Mouse (Mus musculus): ENCODE data around the gene Dera.

The Dera gene

DNA sequence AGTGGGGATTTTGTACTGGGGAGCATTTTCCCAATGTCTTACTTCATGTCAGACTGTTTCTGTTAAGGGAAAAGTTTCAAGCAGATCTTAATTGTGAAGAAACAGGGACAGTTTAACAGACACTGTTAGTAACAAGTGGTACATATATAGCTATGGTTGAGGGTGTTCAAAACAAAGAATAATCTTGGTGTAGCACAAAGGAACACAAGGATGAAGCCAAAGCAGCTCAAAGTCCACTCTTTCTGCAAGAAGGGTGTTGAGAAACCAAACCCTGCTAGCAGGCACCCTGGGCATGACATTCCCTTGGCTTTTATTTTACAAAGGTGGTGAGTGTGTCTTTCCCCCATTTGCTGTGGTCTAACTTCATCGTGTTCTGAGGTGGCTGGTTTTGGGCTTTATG is 3.5 kb downstream of the Dera start:
- no peak for DNase-seq

- DNase-seq = no peak
Measured at GRCm38 (mm10) chr6:137759681-137760080, 5.3 kb downstream of the Dera start.

GRCm38 (mm10) chr6:137760966-137761365 is 6.6 kb downstream of the Dera start:
- no peak for DNase-seq

GRCm38 (mm10) chr6:137764572-137765210 is 10.3 kb downstream of the Dera start:
- no peak for DNase-seq

DNA sequence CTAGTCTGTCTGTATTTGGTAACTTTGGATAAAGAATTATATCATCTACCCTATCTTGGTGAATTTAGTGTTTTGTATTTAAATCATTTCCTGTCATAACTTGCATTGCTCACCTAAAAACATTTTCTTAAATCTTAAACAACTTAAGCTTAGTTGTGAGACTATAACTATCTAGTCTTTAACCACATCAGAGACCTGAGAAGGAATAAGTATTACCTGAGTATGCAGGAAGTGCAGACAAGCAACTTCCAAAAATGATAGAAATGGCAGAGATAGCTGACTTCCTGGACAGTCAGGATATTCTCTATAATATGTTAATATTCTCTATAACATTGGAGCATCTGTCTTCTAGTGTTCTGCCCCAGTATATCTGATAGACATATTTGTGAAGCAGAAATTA is 11.8 kb downstream of the Dera start:
- no peak for DNase-seq

DNA sequence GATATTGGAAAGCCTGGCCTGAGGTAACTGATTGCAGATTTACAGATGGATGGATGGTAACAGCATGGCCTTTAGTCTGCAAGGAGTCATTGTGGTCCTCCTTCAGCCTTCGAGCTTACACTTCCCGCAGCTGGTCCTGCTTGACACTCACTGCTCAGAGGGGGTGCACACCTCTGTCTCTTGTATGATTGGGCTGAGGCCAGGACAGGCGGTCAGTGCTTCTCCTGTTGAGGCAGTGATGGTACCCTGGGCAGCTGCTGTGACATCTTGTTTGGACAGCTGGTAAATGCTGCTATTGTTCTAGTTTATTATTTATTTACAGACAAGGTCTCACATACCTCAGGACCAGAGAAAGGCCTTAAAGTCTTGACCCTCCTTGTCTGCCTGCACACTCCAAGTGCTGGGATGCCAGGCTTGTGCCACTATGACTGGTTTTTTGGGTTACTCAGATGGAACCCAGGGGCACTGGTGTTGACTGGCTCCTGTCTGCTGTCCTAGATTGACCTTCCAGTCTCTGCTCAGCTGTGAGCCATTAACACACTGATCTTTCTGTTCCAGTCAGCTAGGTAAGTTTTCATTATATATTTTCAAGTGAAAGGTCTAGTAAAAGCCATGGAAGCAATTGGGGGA is 17.4 kb downstream of the Dera start:
- no peak for DNase-seq

- DNase-seq = no peak
Measured at GRCm38 (mm10) chr6:137772918-137773636, 18.7 kb downstream of the Dera start.

DNA sequence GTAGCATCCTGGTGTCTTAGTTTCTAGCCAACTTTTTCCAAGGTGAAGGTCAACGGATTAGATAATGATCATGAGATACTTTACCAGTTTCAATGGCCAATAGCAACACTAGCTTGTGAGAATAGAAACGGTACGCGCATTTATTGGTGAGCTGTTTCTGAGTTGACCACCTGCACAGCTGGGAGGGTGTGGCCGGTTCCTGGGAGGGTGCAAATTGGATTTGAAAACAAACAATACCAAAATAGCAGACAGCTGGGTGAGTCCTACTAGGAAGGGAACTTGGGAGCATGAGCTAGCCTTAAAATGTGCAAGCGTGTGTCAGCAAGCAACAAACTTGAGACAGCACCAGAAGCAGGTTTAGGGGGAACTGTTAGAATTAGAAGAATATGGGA is 19.3 kb downstream of the Dera start:
- no peak for DNase-seq

- no peak for DNase-seq
Measured at GRCm38 (mm10) chr6:137774166-137774565, 19.8 kb downstream of the Dera start.

DNA sequence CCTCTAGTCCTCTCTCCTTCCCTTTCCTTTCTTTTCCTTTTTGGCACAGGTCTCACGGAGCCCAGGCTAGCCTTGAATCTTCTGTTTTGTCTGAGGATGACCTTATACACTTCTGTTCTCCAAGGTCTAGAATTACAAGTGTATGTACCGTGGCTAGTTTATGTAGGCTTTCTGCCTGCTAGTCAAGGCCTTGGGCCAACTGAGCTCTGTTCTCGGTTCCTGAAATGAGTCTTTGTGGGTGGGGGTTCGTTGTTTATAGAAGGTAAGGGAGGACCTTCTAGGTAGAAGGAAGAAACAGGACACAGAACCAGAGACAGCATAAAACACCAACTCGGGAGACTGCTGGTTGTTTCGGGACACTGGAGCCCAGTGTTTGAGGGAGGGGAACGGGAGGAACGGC is 20.8 kb downstream of the Dera start:
- DNase-seq = no peak

GRCm38 (mm10) chr6:137776981-137777380 is 22.6 kb downstream of the Dera start:
- DNase-seq = no peak

DNA sequence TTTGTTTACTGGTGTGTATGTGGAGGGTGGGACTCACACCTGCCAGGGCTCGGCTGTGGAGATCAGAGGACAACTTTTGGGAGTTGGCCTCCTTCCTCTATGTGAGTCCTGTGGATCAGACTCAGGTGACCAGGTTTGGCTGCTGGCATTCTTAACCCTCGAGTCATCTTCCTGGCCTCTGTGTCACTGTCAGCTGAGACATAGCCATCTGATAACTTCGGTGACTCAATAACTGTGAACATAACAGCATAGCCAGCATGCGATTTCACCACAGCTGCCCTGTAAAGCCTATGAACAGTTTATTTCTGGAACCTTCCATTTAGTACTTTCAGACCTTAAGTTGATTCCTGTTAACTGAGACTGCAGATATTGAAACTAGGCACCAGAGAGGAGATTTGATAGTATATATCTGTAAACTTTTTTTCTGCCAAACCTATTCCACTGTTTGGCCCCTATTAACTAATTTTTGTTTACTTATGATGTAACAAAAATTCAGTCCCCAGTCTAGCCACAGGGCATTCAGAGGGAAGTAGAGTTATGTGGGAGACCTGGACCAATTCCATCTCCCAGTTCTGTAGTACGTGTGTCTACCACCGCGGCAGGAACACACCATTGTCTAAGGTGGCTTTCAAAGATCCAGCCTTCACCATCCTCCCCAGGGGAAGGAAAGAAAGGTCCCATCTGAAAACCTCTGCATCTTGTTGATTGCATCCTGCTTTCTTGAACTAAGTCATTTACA is 29.7 kb downstream of the Dera start:
- DNase-seq = no peak

DNA sequence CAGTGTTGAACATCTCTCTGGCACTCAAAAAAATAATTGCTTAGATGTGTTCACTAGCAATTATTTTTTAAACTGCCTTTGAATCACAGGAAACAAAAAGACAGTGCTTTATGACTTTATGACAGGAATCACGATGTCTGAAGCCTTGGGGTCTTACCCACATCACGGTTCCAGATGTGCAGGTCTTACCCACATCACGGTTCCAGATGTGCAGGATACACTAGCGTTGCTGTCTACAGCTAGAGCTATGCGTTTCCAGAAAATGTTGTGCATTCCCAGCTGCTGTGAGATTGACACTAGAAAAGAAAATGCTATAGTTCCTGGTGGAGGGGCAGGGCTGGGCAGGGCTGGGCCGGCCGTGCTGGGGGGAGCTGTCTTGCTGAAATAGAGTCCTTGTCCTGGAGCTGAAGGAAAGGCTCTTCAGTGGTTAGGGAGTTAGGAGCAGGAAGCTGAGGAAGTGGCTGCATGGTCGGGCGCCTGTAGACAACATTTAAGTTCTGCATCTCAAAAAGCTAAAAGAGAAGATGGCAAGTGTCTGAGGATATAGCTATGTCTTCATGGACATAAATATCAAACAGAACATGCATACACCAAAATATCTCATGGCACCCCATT is 34.7 kb downstream of the Dera start:
- no peak for DNase-seq

GRCm38 (mm10) chr6:137789658-137790057 is 35.3 kb downstream of the Dera start:
- no peak for DNase-seq

GRCm38 (mm10) chr6:137795494-137795893 is 41.1 kb downstream of the Dera start:
- DNase-seq = no peak

DNA sequence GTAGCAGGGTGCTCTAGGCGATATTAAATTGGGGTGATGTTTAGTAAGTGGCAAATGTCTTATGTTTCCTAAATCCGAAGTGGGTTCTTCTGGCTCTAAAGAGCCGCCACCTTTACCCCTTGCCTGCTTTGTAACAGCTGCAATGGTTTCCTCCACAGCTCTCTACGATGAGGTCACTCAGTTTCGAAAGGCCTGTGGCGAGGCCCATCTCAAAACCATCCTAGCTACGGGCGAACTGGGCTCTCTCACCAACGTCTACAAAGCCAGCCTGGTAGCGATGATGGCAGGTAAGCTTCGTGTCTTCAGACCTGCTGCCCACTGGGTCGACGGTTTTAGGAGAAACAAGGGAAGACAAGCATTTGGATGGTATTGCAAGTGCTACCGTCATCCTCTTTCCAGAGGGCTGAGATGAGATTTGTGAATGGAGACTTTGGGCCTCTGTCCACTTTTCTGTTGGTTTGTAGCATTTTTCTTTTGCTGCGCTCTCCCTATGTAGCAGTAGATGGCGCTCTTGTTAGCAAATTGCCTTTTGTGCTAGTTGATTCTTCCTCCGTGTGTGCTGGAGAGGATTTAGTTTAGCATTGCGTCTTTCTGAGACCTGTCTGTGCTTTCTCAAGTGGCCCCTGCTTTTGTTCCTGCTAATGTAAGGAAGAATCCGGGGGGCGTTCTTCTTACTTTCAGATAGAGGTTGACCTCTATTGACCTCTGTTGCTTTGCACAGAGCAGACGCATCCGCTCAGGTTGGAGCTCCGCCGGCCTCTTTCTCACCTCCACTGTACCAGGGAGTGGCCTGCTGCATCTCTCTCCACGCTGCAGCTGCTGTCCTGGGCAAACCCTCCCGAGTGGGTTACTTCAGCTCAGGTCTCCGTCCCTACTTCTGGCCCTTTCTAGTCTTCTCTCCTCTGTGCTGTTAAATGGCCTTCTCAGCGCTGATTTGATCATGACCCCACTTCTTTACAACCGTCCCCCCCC is 42.5 kb downstream of the Dera start:
- no peak for DNase-seq

DNA sequence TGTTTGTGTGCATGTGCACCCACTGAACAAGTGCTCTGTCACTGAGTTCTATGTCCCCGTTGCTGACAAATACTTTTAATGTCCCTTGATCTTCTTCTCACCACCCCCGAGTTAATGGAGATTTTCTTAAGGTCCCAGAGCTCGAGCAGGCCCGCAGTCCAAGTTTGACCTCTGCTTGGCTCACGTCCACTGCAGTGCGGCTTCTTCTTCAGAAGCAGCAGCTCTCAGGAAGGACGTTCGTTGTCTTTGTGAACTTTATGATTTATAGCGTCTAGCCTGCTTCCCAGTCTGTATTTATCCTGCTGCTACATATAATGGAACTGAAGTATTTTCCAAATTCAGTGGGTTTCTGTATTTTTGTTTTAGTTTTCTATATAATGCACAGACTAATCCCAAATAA is 44.9 kb downstream of the Dera start:
- no peak for DNase-seq

DNA sequence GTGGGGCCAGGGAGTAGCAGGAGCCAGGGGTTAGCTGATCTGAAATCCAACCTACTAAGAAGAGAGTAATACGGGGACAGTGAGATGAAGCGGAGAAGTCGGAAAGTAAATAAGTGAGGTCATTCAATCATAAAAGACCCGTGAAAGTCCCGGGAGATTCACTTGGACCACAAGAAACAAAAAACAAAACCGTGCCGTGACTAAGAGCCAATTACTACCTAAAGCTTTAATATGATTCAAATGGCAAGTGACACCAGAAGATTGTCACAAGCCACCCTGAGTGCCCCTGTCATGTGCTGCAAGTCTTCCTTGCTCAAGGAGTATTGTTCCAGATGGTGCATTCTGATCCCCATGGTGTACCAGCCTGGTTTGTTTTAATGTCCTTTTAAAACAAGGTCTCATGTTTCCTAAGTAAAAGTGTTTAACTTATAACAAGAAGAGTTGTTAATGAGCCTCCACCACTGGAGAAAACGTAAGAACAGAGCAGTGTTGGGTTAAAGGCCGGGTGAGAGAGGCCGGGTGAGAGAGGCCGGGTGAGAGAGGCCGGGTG is 49.2 kb downstream of the Dera start:
- no peak for DNase-seq

- DNase-seq = no peak
Measured at GRCm38 (mm10) chr6:137804121-137804520, 49.8 kb downstream of the Dera start.

GRCm38 (mm10) chr6:137804606-137805005 is 50.3 kb downstream of the Dera start:
- no peak for DNase-seq

DNA sequence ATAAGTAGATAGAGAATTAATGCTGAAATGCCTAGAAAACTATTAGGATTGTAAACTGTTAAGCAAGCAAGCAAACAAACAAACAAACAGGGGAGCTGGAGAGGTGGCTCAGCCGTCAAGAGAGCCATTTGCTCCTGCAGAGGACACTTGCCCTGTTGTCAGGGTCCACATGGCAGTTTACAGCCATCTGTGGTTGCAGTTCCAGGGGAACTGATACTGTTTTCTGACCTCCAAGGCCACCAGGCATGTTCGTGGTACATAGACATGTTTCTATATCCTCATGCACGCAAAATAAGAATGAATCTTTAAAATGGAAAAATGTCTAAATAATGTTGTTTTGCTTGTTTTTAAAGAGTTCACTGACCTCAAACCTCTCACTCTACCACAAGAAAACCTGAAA is 52.0 kb downstream of the Dera start:
- no peak for DNase-seq

DNA sequence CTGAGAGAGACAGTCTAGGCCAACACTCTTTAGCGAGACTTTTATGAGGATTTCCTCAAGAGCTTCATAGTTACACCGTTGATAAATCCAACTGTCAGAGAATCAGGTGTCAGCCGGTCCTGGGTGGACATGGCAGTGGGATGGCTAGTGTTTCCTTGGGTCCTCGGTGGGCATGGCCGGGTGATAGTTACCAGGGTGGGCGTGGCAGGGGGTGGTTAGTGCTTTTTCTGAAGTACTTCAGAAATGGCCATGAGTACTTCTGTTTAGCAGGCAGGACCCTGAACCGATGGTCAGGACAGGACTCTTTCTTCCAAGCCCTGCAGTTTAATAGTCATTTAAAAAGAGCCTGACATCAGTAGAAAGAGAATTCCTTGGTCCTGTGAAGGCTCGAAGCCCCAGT is 52.5 kb downstream of the Dera start:
- DNase-seq = no peak

All from lung, postnatal 14 days (tissue).